Mouse (Mus musculus) heart, postnatal 4 days (tissue): ENCODE measurements around the gene Slc7a8. TPM values are rescaled to one million over a fixed set of nuclear protein-coding genes. Genes with fewer than 3 reads are reported as not detected.
A peak's percentile ranks its signal among the peaks of the same experiment; 100 is the strongest.

ENCODE experiments used
- DNase-seq: peaks from one replicate; pipeline ENCODE4 v3.0.0; 2021
- total RNA-seq, 2 experiments: library from RNA; stranded (reverse); gene quantifications; 2 replicates each; pipeline ENCODE4 v1.2.3; 2021

Slc7a8 gene
- 1 to 10 TPM; 1.9 to 2.0 TPM for total RNA-seq

- peak; percentile 37 for DNase-seq
Measured at GRCm38 (mm10) chr14:54781610-54782365, at the start of gene Slc7a8. Gene Slc7a8, minus strand, starts transcription at chr14:54781946.

- no peak for DNase-seq
Measured at GRCm38 (mm10) chr14:54823716-54824115, 42.0 kb upstream of the Slc7a8 start.

- DNase-seq, result no peak
Measured at GRCm38 (mm10) chr14:54822301-54822700, 40.6 kb upstream of the Slc7a8 start.

- DNase-seq, result peak; percentile 21
Measured at GRCm38 (mm10) chr14:54817791-54818190, 36.0 kb upstream of the Slc7a8 start.

- DNase-seq, result no peak
Measured at GRCm38 (mm10) chr14:54815737-54816136, 34.0 kb upstream of the Slc7a8 start.

- no peak for DNase-seq
Measured at GRCm38 (mm10) chr14:54813991-54814390, 32.2 kb upstream of the Slc7a8 start, which contains the start of gene Rnf212b. Gene Rnf212b, plus strand, starts transcription at chr14:54814141.

GRCm38 (mm10) chr14:54809668-54810033 is 27.9 kb upstream of the Slc7a8 start:
- no peak for DNase-seq

GRCm38 (mm10) chr14:54808718-54809667 is 27.2 kb upstream of the Slc7a8 start:
- peak; percentile 17 for DNase-seq

- no peak for DNase-seq
Measured at GRCm38 (mm10) chr14:54806124-54806523, 24.4 kb upstream of the Slc7a8 start.

- DNase-seq, result no peak
Measured at GRCm38 (mm10) chr14:54802428-54802827, 20.7 kb upstream of the Slc7a8 start.

- DNase-seq, result no peak
Measured at GRCm38 (mm10) chr14:54799686-54800085, 17.9 kb upstream of the Slc7a8 start.

- no peak for DNase-seq
Measured at GRCm38 (mm10) chr14:54796760-54797159, 15.0 kb upstream of the Slc7a8 start.

GRCm38 (mm10) chr14:54795901-54796300 is 14.2 kb upstream of the Slc7a8 start:
- no peak for DNase-seq

- DNase-seq, result no peak
Measured at GRCm38 (mm10) chr14:54793894-54794830, 12.4 kb upstream of the Slc7a8 start.

GRCm38 (mm10) chr14:54793351-54793750 is 11.6 kb upstream of the Slc7a8 start:
- DNase-seq, result no peak

GRCm38 (mm10) chr14:54792166-54792565 is 10.4 kb upstream of the Slc7a8 start:
- no peak for DNase-seq

GRCm38 (mm10) chr14:54788231-54788630 is 6.5 kb upstream of the Slc7a8 start:
- no peak for DNase-seq

- no peak for DNase-seq
Measured at GRCm38 (mm10) chr14:54787226-54787625, 5.5 kb upstream of the Slc7a8 start.

- DNase-seq, result peak; percentile 60
Measured at GRCm38 (mm10) chr14:54786489-54786888, 4.7 kb upstream of the Slc7a8 start.

GRCm38 (mm10) chr14:54785898-54786297 is 4.2 kb upstream of the Slc7a8 start:
- DNase-seq, result peak; percentile 80

GRCm38 (mm10) chr14:54782971-54783370 is 1.2 kb upstream of the Slc7a8 start:
- no peak for DNase-seq
